Mouse (Mus musculus): ENCODE measurements around the gene Foxn3. TPM values are rescaled to one million over a fixed set of nuclear protein-coding genes. Genes with fewer than 3 reads are reported as not detected.

The Foxn3 gene
- polyA plus RNA-seq, 1 experiment from 2014 or later = 85.9 TPM

DNA sequence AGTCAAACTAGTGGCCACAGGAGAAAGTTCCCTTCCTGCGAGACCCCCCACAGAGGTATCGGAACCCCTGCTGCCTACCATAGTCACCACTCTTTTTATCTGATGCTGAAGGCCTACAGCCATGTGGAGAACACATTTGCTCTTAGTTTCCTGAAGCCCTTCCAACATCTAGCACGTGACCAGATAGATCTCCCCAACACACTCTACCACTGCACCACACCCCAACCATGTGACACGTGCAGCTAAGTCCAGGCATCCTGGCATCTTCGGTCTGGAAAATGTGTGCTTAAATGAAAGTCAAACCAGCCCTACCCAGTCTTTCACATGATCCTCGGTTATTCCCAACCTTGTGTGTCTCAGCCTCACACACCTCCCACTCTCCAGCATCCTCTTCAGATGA is 200.4 kb downstream of the Foxn3 start:
- H3K36me3 ChIP-seq (replicated peaks) = no peaks in the 10 kb centered on the region
- 95% methylated on average over 6 of the region's 6 CpGs for WGBS
- ATAC-seq (replicated peaks) = no peak
- no peak overlapping the region for H3K9ac ChIP-seq
- no peak overlapping the region for H3K4me2 ChIP-seq
- H3K27ac ChIP-seq = no peak overlapping the region
- H3K27me3 ChIP-seq (replicated peaks) = no peaks in the 10 kb centered on the region
- H3K9me3 ChIP-seq = no peaks in the 10 kb centered on the region
- H3K4me1 ChIP-seq = 0 out of 2 replicates have a peak, but pooled peaks cover 8% of the 10 kb centered on the region
- no peak overlapping the region for H3K4me3 ChIP-seq

DNA sequence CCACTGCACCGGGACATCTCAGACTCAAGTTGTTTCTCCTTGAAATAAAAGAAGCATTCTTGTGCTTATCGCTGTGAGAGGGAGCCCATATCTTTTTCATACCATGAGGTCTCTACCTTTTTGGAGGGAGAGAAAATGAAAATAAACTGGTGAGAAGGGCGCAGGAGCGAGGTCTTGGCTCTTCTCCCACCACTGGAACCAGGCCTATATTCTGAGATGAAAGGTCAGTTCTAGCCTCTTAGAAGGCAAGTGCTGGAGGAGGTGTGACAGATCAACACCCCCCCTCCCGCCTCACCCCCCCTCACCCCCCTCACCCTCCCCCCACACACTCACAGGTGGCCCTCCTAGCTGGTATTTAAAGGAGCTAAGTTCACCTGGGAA is 201.6 kb downstream of the Foxn3 start:
- WGBS = 78% methylated on average over 5 of the region's 5 CpGs
- H3K27ac ChIP-seq = no peak overlapping the region
- 0 out of 2 replicates have a peak, but pooled peaks cover 8% of the 10 kb centered on the region for H3K4me1 ChIP-seq
- ATAC-seq (replicated peaks) = no peak
- H3K36me3 ChIP-seq (replicated peaks) = no peaks in the 10 kb centered on the region
- no peaks in the 10 kb centered on the region for H3K27me3 ChIP-seq (replicated peaks)
- H3K4me3 ChIP-seq = no peak overlapping the region
- H3K9ac ChIP-seq = no peak overlapping the region
- no peak overlapping the region for H3K4me2 ChIP-seq
- H3K9me3 ChIP-seq = no peaks in the 10 kb centered on the region

DNA sequence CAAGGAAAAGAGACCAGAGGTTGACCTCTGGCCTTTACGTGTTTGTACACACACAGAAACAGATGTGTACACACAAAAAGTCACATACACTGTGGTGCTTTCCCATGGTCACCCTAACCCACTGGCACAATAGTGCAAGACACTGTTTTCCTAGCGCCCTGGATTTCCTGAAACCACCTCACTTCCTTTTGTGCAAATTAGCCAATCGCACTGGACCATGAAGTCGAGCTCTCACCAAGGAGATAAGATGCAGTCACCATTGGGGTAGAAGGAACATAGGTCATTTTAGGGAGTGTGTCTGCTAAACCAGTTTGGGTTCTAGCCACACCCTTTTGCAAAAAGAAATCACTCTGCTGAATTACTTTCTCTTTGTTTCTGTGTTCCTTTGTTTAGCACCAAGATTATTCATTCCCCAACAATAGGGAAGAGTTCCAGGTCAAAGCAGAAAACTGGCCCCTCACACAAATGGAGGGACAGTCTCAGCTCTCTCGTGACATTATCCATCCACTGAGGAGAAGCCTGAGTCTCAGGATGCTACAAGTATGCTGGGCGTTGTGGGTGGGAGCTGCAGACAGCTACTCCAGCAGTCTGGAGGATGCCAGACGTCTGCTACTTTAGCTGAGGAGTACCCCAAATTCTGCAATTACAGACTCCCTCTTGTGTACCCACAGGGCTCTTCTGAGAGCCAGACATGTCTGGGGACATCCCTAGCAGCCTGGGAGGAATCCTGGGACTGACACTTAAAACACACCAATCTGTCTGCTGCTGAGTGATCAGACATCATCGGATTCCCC is 202.2 kb downstream of the Foxn3 start:
- WGBS = 59% methylated on average over 8 of the region's 8 CpGs
- Histone ChIP-seq H3K27ac (no peak overlapping the region), H3K9ac (no peak overlapping the region), H3K36me3 (replicated peaks) (no peaks in the 10 kb centered on the region), H3K4me2 (no peak overlapping the region), H3K9me3 (no peaks in the 10 kb centered on the region), H3K4me3 (no peak overlapping the region), H3K27me3 (replicated peaks) (no peaks in the 10 kb centered on the region), H3K4me1 (peaks cover 9% of the 10 kb centered on the region; the same call in 1 of the 2 replicates)
- no peak for ATAC-seq (replicated peaks)

DNA sequence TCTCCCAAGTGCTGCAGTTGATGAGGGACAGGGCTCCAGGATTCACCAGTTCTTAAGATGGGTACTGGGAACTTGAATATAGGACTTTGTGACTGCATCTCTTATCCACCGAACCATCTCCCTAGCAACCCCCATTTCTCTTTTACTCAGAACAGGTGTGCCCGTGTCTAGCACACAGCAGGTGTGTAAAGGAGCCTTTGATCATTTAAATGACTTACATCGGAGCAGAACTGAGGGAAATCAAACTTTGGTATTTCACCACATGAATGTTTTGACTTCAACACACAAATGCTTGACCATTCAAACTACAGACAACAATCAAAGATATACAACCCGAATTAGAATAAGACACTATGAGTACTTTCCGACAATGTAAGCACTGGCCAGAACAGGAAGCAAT is 204.7 kb downstream of the Foxn3 start:
- Histone ChIP-seq H3K27me3 (replicated peaks) (no peaks in the 10 kb centered on the region), H3K27ac (no peak overlapping the region), H3K4me1 (peaks cover 10% of the 10 kb centered on the region; the same call in 1 of the 2 replicates), H3K4me2 (no peak overlapping the region), H3K9ac (no peak overlapping the region), H3K9me3 (no peaks in the 10 kb centered on the region), H3K36me3 (replicated peaks) (no peaks in the 10 kb centered on the region), H3K4me3 (no peak overlapping the region)
- 79% methylated on average over 5 of the region's 5 CpGs for WGBS
- no peak for ATAC-seq (replicated peaks)

DNA sequence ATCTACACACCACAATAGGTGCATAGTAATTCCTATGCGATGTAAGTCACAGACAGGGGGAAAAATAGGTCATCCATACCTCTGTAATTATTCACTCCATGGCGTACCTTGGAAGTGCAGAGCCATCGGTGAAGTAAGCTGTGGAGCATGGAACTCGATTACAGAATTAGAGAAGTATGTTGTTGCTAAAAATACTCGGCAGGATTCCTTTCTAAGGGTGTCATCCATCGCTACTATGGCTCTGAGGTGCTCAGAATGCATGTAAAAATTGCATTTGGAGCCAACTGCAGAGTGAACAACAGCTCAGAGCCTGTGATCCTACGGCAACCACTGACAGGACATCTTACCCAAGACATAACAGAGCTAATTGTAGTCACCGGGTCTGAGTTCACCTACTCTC is 206.7 kb downstream of the Foxn3 start:
- H3K27me3 ChIP-seq (replicated peaks) = no peaks in the 10 kb centered on the region
- no peak overlapping the region for H3K4me3 ChIP-seq
- H3K36me3 ChIP-seq (replicated peaks) = no peaks in the 10 kb centered on the region
- no peak overlapping the region for H3K4me2 ChIP-seq
- no peaks in the 10 kb centered on the region for H3K9me3 ChIP-seq
- H3K9ac ChIP-seq = no peak overlapping the region
- 91% methylated on average over 8 of the region's 8 CpGs for WGBS
- no peak overlapping the region for H3K27ac ChIP-seq
- ATAC-seq (replicated peaks) = no peak
- peaks cover 3% of the 10 kb centered on the region; the same call in 1 of the 2 replicates for H3K4me1 ChIP-seq

DNA sequence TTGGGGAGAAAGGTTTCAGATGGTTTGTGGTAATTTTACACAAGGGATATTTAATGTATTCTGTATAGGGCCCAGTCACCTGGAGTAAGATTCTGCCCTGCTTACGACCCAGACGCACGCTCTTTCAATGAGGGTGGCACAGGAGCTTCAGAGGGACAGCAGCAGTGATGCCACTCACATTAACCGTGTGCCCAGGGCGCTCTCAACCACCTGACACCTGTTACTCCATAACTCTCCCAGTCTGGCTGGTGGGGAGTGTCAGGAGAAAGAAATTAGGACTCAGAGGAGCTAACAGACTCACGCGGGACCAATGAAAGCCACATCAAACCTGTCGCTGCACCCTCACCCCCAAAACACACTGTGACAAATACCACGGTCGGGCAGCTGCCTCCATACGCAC is 209.7 kb downstream of the Foxn3 start:
- Histone ChIP-seq H3K4me3 (no peak overlapping the region), H3K27me3 (replicated peaks) (no peaks in the 10 kb centered on the region), H3K9ac (no peak overlapping the region), H3K27ac (no peak overlapping the region), H3K4me2 (no peak overlapping the region), H3K9me3 (no peaks in the 10 kb centered on the region), H3K36me3 (replicated peaks) (no peaks in the 10 kb centered on the region), H3K4me1 (peaks cover 9% of the 10 kb centered on the region)
- no peak for ATAC-seq (replicated peaks)
- 90% methylated on average over 11 of the region's 11 CpGs for WGBS

DNA sequence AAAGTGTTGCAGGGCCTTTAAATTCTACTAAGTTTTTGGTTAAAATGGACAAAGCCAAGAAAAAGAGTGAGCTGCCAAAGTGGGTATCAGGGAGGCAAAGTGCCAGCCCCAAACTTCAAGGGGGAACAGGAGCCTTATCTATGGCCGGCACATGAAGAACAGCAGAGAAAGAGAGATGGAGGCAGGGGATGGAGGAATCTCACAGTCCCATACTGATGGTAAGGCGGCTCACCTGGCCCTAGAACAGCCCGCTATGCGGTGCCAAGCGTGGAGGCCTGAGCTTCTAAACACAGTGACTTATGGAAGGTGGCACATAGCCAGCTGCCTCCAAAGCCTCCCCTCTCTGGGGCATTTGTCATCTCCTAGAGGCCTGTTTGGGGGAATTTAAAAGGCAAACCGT is 210.8 kb downstream of the Foxn3 start:
- Histone ChIP-seq H3K4me1 (peaks cover 9% of the 10 kb centered on the region), H3K4me3 (no peak overlapping the region), H3K36me3 (replicated peaks) (no peaks in the 10 kb centered on the region), H3K27me3 (replicated peaks) (no peaks in the 10 kb centered on the region), H3K9me3 (no peaks in the 10 kb centered on the region), H3K9ac (no peak overlapping the region), H3K4me2 (no peak overlapping the region), H3K27ac (no peak overlapping the region)
- ATAC-seq (replicated peaks) = no peak
- WGBS = 92% methylated on average over 6 of the region's 6 CpGs

DNA sequence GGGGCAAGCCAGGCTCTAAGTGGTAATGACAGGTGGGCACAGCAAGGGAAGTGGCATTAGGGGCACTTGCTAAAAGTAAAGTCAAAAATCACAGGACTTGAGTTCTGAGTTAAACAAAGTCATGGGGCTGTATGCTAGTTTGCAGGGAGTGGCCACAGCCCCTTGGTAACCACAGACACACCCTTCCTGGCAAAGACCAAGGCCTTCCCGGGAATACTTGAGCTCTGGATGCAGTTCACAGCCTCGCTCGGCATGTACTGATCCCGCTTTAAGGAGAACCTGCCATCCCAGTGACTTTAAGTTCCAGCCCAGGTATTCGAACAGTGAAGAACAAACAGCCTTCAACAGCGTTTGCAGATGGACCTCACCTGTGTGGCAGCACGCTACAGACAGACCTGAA is 211.2 kb downstream of the Foxn3 start:
- WGBS = 88% methylated on average over 7 of the region's 7 CpGs
- H3K4me1 ChIP-seq = peaks cover 9% of the 10 kb centered on the region
- no peak overlapping the region for H3K27ac ChIP-seq
- no peak overlapping the region for H3K4me2 ChIP-seq
- no peak overlapping the region for H3K9ac ChIP-seq
- H3K27me3 ChIP-seq (replicated peaks) = no peaks in the 10 kb centered on the region
- H3K9me3 ChIP-seq = no peaks in the 10 kb centered on the region
- H3K36me3 ChIP-seq (replicated peaks) = no peaks in the 10 kb centered on the region
- no peak for ATAC-seq (replicated peaks)
- no peak overlapping the region for H3K4me3 ChIP-seq

DNA sequence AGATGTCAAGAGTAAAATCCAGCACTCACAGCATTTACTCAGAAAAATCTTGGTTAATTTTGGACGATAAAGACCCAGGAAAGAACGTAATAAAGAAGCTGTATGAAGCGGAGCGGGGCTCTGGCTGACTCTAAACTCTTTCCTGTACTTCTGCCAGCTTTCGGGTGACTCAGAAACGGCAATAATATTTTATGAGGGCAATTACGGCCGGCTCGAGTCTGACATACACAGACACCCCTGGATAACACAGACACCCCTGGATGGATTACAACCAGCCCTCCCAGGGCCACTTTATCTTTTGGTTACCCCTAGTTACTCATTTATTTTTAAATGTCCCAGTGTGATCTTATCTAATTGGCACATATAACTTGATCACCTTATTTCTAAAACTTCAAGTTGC is 211.7 kb downstream of the Foxn3 start:
- no peaks in the 10 kb centered on the region for H3K9me3 ChIP-seq
- no peak overlapping the region for H3K4me2 ChIP-seq
- no peak overlapping the region for H3K27ac ChIP-seq
- no peaks in the 10 kb centered on the region for H3K27me3 ChIP-seq (replicated peaks)
- H3K9ac ChIP-seq = no peak overlapping the region
- 86% methylated on average over 9 of the region's 9 CpGs for WGBS
- no peaks in the 10 kb centered on the region for H3K36me3 ChIP-seq (replicated peaks)
- no peak for ATAC-seq (replicated peaks)
- no peak overlapping the region for H3K4me3 ChIP-seq
- peaks cover 9% of the 10 kb centered on the region for H3K4me1 ChIP-seq

DNA sequence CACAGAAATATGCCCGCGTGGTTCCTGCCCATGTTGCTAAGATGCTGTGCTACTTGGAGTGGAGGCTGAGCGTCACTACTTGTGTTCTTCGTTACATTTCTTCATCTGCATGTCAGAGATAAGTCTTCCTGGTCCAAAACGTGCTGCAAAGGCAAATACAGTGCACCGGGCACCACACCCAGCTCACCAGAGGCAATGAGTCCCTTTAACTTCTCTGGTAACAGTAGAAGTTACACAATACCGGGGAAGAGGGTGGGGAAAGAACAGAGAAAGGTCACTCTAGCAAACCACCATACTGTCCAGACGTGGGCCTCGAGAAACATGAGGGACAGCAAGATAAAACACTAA is 213.8 kb downstream of the Foxn3 start:
- H3K9me3 ChIP-seq = no peaks in the 10 kb centered on the region
- no peaks in the 10 kb centered on the region for H3K36me3 ChIP-seq (replicated peaks)
- H3K4me1 ChIP-seq = peaks cover 7% of the 10 kb centered on the region
- WGBS = 87% methylated on average over 9 of the region's 9 CpGs
- H3K9ac ChIP-seq = no peak overlapping the region
- no peak overlapping the region for H3K4me2 ChIP-seq
- no peak overlapping the region for H3K27ac ChIP-seq
- no peaks in the 10 kb centered on the region for H3K27me3 ChIP-seq (replicated peaks)
- no peak for ATAC-seq (replicated peaks)
- no peak overlapping the region for H3K4me3 ChIP-seq

DNA sequence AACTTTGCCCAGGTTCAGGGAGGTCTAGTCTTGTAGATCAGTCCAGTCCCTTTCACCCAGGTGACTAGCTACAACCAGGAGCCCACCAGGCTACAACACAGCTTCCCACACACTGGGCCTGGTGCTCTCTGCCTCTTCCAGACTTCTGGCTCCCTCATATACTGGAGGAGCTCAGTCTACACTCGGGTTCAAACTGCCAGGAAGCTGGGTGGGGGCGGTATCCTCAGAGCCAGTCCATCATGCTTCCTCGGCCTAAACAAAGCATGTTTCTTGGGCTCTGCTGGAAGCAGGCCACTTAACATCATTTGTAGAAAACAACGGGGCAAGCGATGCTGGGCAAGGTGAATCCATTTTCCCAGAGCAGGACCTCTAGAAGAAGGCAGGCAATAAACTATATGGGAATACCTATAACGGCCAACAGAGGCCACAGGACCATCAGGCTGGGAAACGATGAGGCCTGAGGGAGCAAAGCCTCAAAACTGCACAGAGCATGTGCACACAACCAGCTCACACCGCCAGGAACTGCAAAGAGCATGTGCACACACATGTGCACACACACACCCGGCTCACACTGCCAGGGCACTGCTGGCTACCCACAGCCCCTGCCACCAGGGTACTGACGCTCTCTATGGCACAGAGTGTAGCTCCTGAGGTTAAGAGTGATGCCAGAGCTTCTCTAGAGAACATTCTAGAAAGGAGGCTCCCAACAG is 214.3 kb downstream of the Foxn3 start:
- Histone ChIP-seq H3K4me1 (peaks cover 7% of the 10 kb centered on the region), H3K27ac (no peak overlapping the region), H3K36me3 (replicated peaks) (no peaks in the 10 kb centered on the region), H3K27me3 (replicated peaks) (no peaks in the 10 kb centered on the region), H3K9ac (no peak overlapping the region), H3K4me2 (no peak overlapping the region), H3K4me3 (no peak overlapping the region), H3K9me3 (no peaks in the 10 kb centered on the region)
- 72% methylated on average over 10 of the region's 10 CpGs for WGBS
- ATAC-seq (replicated peaks) = no peak

DNA sequence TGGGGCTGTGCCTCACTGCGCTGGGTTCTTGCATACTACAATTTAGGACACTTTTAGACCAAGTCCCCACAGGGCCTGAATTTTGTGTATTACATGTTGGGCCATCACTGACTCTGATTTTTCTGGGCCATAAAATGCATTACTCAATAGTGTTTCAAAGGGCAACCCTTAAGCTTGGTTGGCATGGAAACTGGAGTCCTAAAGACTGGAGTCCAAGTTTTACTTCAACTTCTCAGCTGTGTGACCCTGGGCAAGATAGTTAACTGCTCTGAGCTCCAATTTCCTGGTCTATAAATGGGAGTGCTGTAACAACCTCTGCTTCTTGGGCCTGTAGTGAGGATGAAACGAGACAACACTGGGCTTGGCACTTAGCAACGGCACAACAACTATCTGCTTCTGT is 215.9 kb downstream of the Foxn3 start:
- Histone ChIP-seq H3K27ac (no peak overlapping the region), H3K4me3 (no peak overlapping the region), H3K9ac (no peak overlapping the region), H3K4me2 (no peak overlapping the region), H3K27me3 (replicated peaks) (no peaks in the 10 kb centered on the region), H3K9me3 (no peaks in the 10 kb centered on the region), H3K36me3 (replicated peaks) (no peaks in the 10 kb centered on the region), H3K4me1 (peaks cover 12% of the 10 kb centered on the region)
- 73% methylated on average over 3 of the region's 3 CpGs for WGBS
- ATAC-seq (replicated peaks) = no peak

DNA sequence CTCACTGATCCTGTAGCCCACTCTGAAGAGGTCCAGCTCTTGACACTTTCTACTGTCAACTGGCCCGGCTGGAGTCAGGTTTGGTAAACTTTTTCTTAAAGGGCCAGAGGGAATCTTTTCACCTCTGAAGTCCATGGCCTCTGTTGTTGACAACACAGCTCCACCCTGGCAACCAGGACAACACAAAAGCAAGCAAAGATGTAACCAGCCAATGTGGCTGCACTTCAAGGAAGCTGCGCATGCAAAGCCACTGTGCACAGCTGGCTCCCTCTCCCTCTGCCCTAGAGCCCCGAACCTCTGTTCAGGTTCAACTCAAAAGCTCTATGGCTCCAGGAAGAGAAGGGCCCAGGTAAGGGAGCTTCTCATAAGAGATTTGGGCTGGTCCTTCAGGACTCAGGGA is 216.4 kb downstream of the Foxn3 start:
- Histone ChIP-seq H3K4me3 (no peak overlapping the region), H3K36me3 (replicated peaks) (no peaks in the 10 kb centered on the region), H3K27me3 (replicated peaks) (no peaks in the 10 kb centered on the region), H3K4me2 (no peak overlapping the region), H3K27ac (no peak overlapping the region), H3K9ac (no peak overlapping the region), H3K4me1 (peaks cover 17% of the 10 kb centered on the region), H3K9me3 (no peaks in the 10 kb centered on the region)
- no peak for ATAC-seq (replicated peaks)
- 72% methylated on average over 3 of the region's 3 CpGs for WGBS
